Mouse (Mus musculus) adrenal gland, adult 18-20 months (tissue): ENCODE data around the gene Mpp1. TPM values are rescaled to one million over a fixed set of nuclear protein-coding genes. Genes with fewer than 3 reads are reported as not detected.

Experiments used
- DNase-seq, 2 experiments: peaks; one replicate each; pipeline ENCODE4 v3.0.0; 2021 to 2022; ENCODE audit warnings: low spot score in 2 of 2
- total RNA-seq, 2 experiments: library from RNA; stranded (reverse); gene quantifications; 1 replicate in 1 of 2; 2 replicates in 1 of 2; pipeline ENCODE4 v1.2.3; 2021

The Mpp1 gene
- total RNA-seq, 2 experiments from 2014 or later, result 44.0 to 45.3 TPM

DNA sequence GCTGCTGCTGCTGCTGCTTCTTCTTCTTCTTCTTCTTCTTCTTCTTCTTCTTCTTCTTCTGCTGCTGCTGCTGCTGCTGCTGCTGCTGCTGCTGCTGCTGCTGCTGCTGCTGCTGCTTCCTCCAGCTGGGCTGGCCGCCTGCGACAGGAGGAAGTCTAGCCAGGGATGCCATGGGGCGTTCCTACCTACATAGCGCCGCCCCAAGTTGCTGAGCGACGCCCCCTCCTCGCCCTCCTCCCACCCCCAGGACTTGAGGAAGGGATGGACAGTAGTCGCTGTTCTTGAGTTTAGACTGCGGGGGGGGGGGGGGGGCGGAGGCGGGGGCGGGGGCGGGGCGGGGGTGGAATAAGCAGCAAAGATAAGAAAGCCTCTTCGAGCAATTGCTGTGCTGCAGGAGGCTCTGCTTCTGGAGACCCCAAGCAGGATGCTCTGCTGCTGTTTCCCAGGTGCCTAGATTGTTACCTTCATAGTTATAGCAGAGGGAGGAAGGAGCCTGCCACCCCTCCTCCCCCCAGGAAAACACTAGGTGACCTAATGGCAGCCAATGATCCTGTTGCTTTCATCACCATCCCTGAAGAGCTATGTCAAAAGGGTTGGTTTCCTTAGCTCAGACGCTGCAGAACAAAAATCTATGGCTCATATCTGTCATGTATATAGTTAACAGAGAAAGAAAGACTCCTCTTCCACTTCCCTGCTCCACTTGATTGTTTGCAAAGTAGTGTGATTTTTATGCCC lies 45.9 kb downstream of the Mpp1 start, which contains the start of gene Gab3:
Gab3 (minus strand) TSS at position 685 of the 735 bp plus-strand sequence.
- DNase-seq, result peak in 1 of 2 experiments; percentile 37

DNA sequence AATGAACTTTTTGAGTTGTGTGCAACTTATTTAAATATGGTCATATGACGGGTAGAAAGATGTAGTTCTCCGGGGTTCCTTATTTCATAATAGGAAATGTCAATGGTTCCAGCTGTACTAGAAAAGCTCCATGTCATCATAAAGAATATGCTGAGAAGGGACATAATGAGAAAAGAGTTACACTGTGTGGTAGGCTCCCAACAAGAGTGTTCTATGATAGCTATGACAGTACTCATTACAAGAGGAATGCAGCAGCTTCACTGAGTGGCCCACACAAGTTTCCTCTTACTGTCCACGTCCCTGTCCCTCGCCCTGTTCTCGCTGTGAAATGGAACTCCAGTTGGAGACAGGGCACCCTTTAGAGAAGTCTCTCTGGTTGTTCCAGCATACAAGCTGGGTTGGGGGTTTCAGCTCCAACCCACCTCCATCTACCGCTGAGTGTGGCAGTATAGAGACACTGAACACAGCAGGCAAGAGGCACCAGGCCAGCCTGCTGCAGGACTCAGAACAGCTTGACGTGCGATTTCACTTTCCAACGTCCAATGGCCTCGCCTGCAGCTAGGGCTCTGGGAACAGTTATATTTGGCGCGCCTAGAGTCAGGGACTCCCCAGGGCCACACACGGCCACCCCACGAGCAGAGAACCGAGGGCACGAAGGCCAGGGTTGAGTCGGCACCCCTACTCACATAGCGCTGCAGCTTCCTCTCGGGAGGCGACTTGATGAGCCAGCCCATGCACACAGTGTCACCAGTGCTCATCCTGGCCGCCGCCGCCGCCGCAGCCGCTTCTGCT lies 46.6 kb downstream of the Mpp1 start:
- peak in 1 of 2 experiments; percentile 21 for DNase-seq

DNA sequence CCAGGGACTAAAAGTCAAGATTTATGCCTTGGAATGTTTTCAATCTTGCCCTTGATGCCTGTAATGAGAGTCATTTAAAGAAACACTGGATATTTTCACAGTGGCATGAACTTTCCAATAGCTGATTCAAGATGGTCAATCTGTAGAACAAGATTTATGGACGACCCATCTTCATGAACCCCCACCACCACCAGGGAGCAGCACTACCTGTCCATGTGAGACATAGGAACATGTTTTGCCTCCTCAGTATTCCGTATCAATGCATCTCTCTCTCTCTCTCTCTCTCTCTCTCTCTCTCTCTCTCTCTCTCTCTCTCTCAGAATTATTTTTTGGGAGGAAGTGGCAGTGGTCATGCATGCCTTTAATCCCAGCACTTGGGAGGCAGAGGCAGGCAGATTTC lies 48.5 kb downstream of the Mpp1 start:
- no peak for DNase-seq

Other genes with a start within 250 kb of the Mpp1 start
- gene Gab3, start 45.6 kb downstream of the Mpp1 start, total RNA-seq, result 1 to 10 TPM; 1.3 to 1.6 TPM
- 10 to 100 TPM; 35.5 to 35.9 TPM for gene Dkc1, start 35.2 kb downstream of the Mpp1 start, total RNA-seq
- not detected for gene Smim9, start 32.8 kb upstream of the Mpp1 start, total RNA-seq